Mouse (Mus musculus): ENCODE measurements around the gene Cryge. TPM values are rescaled to one million over a fixed set of nuclear protein-coding genes. Genes with fewer than 3 reads are reported as not detected.
"Not testable (repeated sequence)": the region's sequence is repeated elsewhere in the genome, so short reads cannot be mapped to it uniquely, and the experiment has no call there.

The Cryge gene
- polyA plus RNA-seq (2014; fragmentation: Nextera tagmentation; extraction: Ambion mirVana), result not detected in 2 replicates

- H3K27me3 ChIP-seq (ENCODE audit: control insufficient read depth, insufficient read depth, low read length); H3K4me2 ChIP-seq (replicated peaks; ENCODE audit: low read depth, low read length); H3K27ac ChIP-seq (ENCODE audit: low read length); ATAC-seq (ENCODE audit: insufficient number of reproducible peaks, insufficient read depth, low FRiP score, low read depth); H3K4me1 ChIP-seq (ENCODE audit: control insufficient read depth, insufficient read depth, low read length); H3K36me3 ChIP-seq (ENCODE audit: control insufficient read depth, insufficient read depth, low read length); H3K9ac ChIP-seq (replicated peaks; ENCODE audit: low read depth, low read length); H3K4me3 ChIP-seq (ENCODE audit: low read depth, low read length); H3K9me3 ChIP-seq (ENCODE audit: control insufficient read depth, low read depth, low read length): not testable (repeated sequence)
- 52% methylated on average over 11 of the region's 12 CpGs for WGBS
Observed at GRCm38 (mm10) chr1:65050952-65051351, at the start of gene Cryge. Cryge (minus strand) TSS chr1:65051149.

- Histone ChIP-seq H3K4me2 (replicated peaks; ENCODE audit: low read depth, low read length) (no peak overlapping the region), H3K27ac (ENCODE audit: low read length) (no peak overlapping the region), H3K27me3 (ENCODE audit: control insufficient read depth, insufficient read depth, low read length) (no peaks in the 10 kb centered on the region), H3K4me3 (ENCODE audit: low read depth, low read length) (no peak overlapping the region), H3K36me3 (ENCODE audit: control insufficient read depth, insufficient read depth, low read length) (no peaks in the 10 kb centered on the region), H3K9ac (replicated peaks; ENCODE audit: low read depth, low read length) (no peak overlapping the region), H3K9me3 (ENCODE audit: control insufficient read depth, low read depth, low read length) (no peaks in the 10 kb centered on the region), H3K4me1 (ENCODE audit: control insufficient read depth, insufficient read depth, low read length) (no peaks in the 10 kb centered on the region)
- WGBS, result 81% methylated on average over 3 of the region's 3 CpGs
- no peak for ATAC-seq (ENCODE audit: insufficient number of reproducible peaks, insufficient read depth, low FRiP score, low read depth)
Observed at GRCm38 (mm10) chr1:65096953-65097352, 46.0 kb upstream of the Cryge start.

GRCm38 (mm10) chr1:65091566-65091965 is 40.6 kb upstream of the Cryge start:
- ATAC-seq (ENCODE audit: insufficient number of reproducible peaks, insufficient read depth, low FRiP score, low read depth), result no peak
- WGBS, result 85% methylated on average over 3 of the region's 3 CpGs
- H3K27me3 ChIP-seq (ENCODE audit: control insufficient read depth, insufficient read depth, low read length), result no peaks in the 10 kb centered on the region

GRCm38 (mm10) chr1:65090370-65090769 is 39.4 kb upstream of the Cryge start:
- Histone ChIP-seq H3K4me3 (ENCODE audit: low read depth, low read length) (no peak overlapping the region), H3K27me3 (ENCODE audit: control insufficient read depth, insufficient read depth, low read length) (no peaks in the 10 kb centered on the region), H3K4me2 (replicated peaks; ENCODE audit: low read depth, low read length) (no peak overlapping the region), H3K9ac (replicated peaks; ENCODE audit: low read depth, low read length) (no peak overlapping the region), H3K4me1 (ENCODE audit: control insufficient read depth, insufficient read depth, low read length) (no peaks in the 10 kb centered on the region), H3K27ac (ENCODE audit: low read length) (no peak overlapping the region), H3K9me3 (ENCODE audit: control insufficient read depth, low read depth, low read length) (no peaks in the 10 kb centered on the region), H3K36me3 (ENCODE audit: control insufficient read depth, insufficient read depth, low read length) (no peaks in the 10 kb centered on the region)
- no peak for ATAC-seq (ENCODE audit: insufficient number of reproducible peaks, insufficient read depth, low FRiP score, low read depth)
- 60% methylated on average over 2 of the region's 2 CpGs for WGBS

More at GRCm38 (mm10) chr1:65091566-65091965, 40.6 kb upstream of the Cryge start:
- H3K36me3 ChIP-seq (ENCODE audit: control insufficient read depth, insufficient read depth, low read length), result no peaks in the 10 kb centered on the region
- H3K27ac ChIP-seq (ENCODE audit: low read length), result no peak overlapping the region
- no peak overlapping the region for H3K9ac ChIP-seq (replicated peaks; ENCODE audit: low read depth, low read length)
- no peaks in the 10 kb centered on the region for H3K4me1 ChIP-seq (ENCODE audit: control insufficient read depth, insufficient read depth, low read length)
- H3K9me3 ChIP-seq (ENCODE audit: control insufficient read depth, low read depth, low read length), result no peaks in the 10 kb centered on the region
- no peak overlapping the region for H3K4me2 ChIP-seq (replicated peaks; ENCODE audit: low read depth, low read length)
- H3K4me3 ChIP-seq (ENCODE audit: low read depth, low read length), result no peak overlapping the region

GRCm38 (mm10) chr1:65088567-65089356 is 37.8 kb upstream of the Cryge start:
- 74% methylated on average over 6 of the region's 6 CpGs for WGBS
- H3K27ac ChIP-seq (ENCODE audit: low read length), result no peak overlapping the region

GRCm38 (mm10) chr1:65082188-65082587 is 31.2 kb upstream of the Cryge start, which contains the start of gene Crygb:
Crygb (minus strand) TSS chr1:65082288.
- ATAC-seq (ENCODE audit: insufficient number of reproducible peaks, insufficient read depth, low FRiP score, low read depth), result no peak
- H3K4me2 ChIP-seq (replicated peaks; ENCODE audit: low read depth, low read length), result no peak within 1 kb of the TSS
- no peaks in the 10 kb centered on the region for H3K9me3 ChIP-seq (ENCODE audit: control insufficient read depth, low read depth, low read length)
- H3K4me3 ChIP-seq (ENCODE audit: low read depth, low read length), result no peak within 1 kb of the TSS
- H3K27me3 ChIP-seq (ENCODE audit: control insufficient read depth, insufficient read depth, low read length), result no peaks in the 10 kb centered on the region
- no peak within 1 kb of the TSS for H3K27ac ChIP-seq (ENCODE audit: low read length)
- H3K4me1 ChIP-seq (ENCODE audit: control insufficient read depth, insufficient read depth, low read length), result no peaks in the 10 kb centered on the region
- 37% methylated on average over 7 of the region's 7 CpGs for WGBS
- no peak within 1 kb of the TSS for H3K9ac ChIP-seq (replicated peaks; ENCODE audit: low read depth, low read length)
- H3K36me3 ChIP-seq (ENCODE audit: control insufficient read depth, insufficient read depth, low read length), result no peaks in the 10 kb centered on the region

More at GRCm38 (mm10) chr1:65088567-65089356, 37.8 kb upstream of the Cryge start:
- Histone ChIP-seq H3K9ac (replicated peaks; ENCODE audit: low read depth, low read length) (no peak overlapping the region), H3K4me2 (replicated peaks; ENCODE audit: low read depth, low read length) (no peak overlapping the region), H3K4me1 (ENCODE audit: control insufficient read depth, insufficient read depth, low read length) (no peaks in the 10 kb centered on the region), H3K36me3 (ENCODE audit: control insufficient read depth, insufficient read depth, low read length) (no peaks in the 10 kb centered on the region), H3K27me3 (ENCODE audit: control insufficient read depth, insufficient read depth, low read length) (no peaks in the 10 kb centered on the region), H3K4me3 (ENCODE audit: low read depth, low read length) (no peak overlapping the region), H3K9me3 (ENCODE audit: control insufficient read depth, low read depth, low read length) (no peaks in the 10 kb centered on the region)
- ATAC-seq (ENCODE audit: insufficient number of reproducible peaks, insufficient read depth, low FRiP score, low read depth), result no peak

GRCm38 (mm10) chr1:65075607-65076006 is 24.7 kb upstream of the Cryge start:
- 9% methylated on average over 5 of the region's 5 CpGs for WGBS
- no peak for ATAC-seq (ENCODE audit: insufficient number of reproducible peaks, insufficient read depth, low FRiP score, low read depth)
- H3K36me3 ChIP-seq (ENCODE audit: control insufficient read depth, insufficient read depth, low read length), result no peaks in the 10 kb centered on the region

GRCm38 (mm10) chr1:65073589-65073988 is 22.6 kb upstream of the Cryge start, which contains the start of gene Crygc:
Crygc (minus strand) TSS chr1:65073689.
- Histone ChIP-seq H3K4me2 (replicated peaks; ENCODE audit: low read depth, low read length) (no peak within 1 kb of the TSS), H3K27ac (ENCODE audit: low read length) (no peak within 1 kb of the TSS), H3K4me3 (ENCODE audit: low read depth, low read length) (no peak within 1 kb of the TSS), H3K36me3 (ENCODE audit: control insufficient read depth, insufficient read depth, low read length) (no peaks in the 10 kb centered on the region), H3K4me1 (ENCODE audit: control insufficient read depth, insufficient read depth, low read length) (no peaks in the 10 kb centered on the region), H3K9me3 (ENCODE audit: control insufficient read depth, low read depth, low read length) (no peaks in the 10 kb centered on the region), H3K27me3 (ENCODE audit: control insufficient read depth, insufficient read depth, low read length) (no peaks in the 10 kb centered on the region), H3K9ac (replicated peaks; ENCODE audit: low read depth, low read length) (no peak within 1 kb of the TSS)
- ATAC-seq (ENCODE audit: insufficient number of reproducible peaks, insufficient read depth, low FRiP score, low read depth), result no peak
- WGBS, result 69% methylated on average over 6 of the region's 6 CpGs

More at GRCm38 (mm10) chr1:65075607-65076006, 24.7 kb upstream of the Cryge start:
- Histone ChIP-seq H3K9me3 (ENCODE audit: control insufficient read depth, low read depth, low read length) (no peaks in the 10 kb centered on the region), H3K27ac (ENCODE audit: low read length) (no peak overlapping the region), H3K4me1 (ENCODE audit: control insufficient read depth, insufficient read depth, low read length) (no peaks in the 10 kb centered on the region), H3K27me3 (ENCODE audit: control insufficient read depth, insufficient read depth, low read length) (no peaks in the 10 kb centered on the region), H3K9ac (replicated peaks; ENCODE audit: low read depth, low read length) (no peak overlapping the region), H3K4me3 (ENCODE audit: low read depth, low read length) (no peak overlapping the region), H3K4me2 (replicated peaks; ENCODE audit: low read depth, low read length) (no peak overlapping the region)

Measured in stomach, embryonic 14.5 days (tissue).